In the genomic region with DNA sequence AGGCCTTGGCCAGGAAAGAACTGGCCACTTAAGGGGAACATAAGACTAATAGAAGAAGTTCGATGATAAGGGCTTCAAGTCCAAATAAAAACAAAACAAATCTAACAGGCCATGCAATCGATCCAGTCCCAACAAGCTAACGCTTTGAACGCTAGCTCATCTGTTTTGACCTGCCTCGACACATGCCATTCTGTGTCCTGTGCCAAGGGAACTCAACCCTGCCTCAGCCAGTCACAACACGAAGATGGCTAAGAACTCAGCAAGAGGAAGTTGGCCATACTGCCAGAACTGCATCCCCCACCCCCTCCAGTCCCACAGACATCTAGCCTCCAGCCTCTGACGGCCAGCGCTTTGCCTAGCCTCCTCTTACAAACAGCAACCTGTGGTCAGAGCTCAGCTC, we compare ENCODE assay signal across 20 mouse cellular contexts.
DNase-seq lines count a peak whose midpoint lies in the region.
"Had no signal": no experiment of that assay in that cellular context is flagged by ENCODE, and none has a peak within 500 bp of the region (broad histone marks: within the 10 kb centered on the region; RNA-seq: fewer than 3 reads in every experiment).

No protein-coding gene starts in this region.

- H3K4me3 ChIP-seq in heart, embryonic 10.5 days = no peak overlapping the region
- H3K4me3 ChIP-seq: embryonic facial prominence, embryonic 13.5 days; erythroblast, embryonic 14.5 days; forebrain, embryonic 10.5 days; heart, embryonic 13.5 days; hindbrain, embryonic 12.5 days; hindbrain, embryonic 15.5 days; intestine, embryonic 15.5 days had no signal

- H3K4me1 ChIP-seq in heart, embryonic 10.5 days = peaks cover 9% of the 10 kb centered on the region; the same call in 1 of the 2 replicates
- H3K4me1 ChIP-seq: hindbrain, embryonic 12.5 days; hindbrain, embryonic 15.5 days had no signal

- no peak overlapping the region for H3K27ac ChIP-seq in heart, embryonic 10.5 days
- H3K27ac ChIP-seq: embryonic facial prominence, embryonic 13.5 days; forebrain, embryonic 10.5 days; heart, embryonic 13.5 days; hindbrain, embryonic 12.5 days; hindbrain, embryonic 15.5 days had no signal

- no peaks in the 10 kb centered on the region for H3K36me3 ChIP-seq in heart, embryonic 10.5 days
- H3K36me3 ChIP-seq: embryonic facial prominence, embryonic 13.5 days; forebrain, embryonic 10.5 days; heart, embryonic 13.5 days; hindbrain, embryonic 12.5 days; hindbrain, embryonic 15.5 days; intestine, embryonic 15.5 days had no signal

- H3K9me3 ChIP-seq in heart, embryonic 10.5 days = no peaks in the 10 kb centered on the region
- H3K9me3 ChIP-seq: embryonic facial prominence, embryonic 13.5 days; forebrain, embryonic 10.5 days; heart, embryonic 13.5 days; hindbrain, embryonic 12.5 days; hindbrain, embryonic 15.5 days; intestine, embryonic 15.5 days had no signal

- no peaks in the 10 kb centered on the region for H3K27me3 ChIP-seq in heart, embryonic 10.5 days (ENCODE audit: insufficient read depth, poor library complexity, severe bottlenecking)
- H3K27me3 ChIP-seq: embryonic facial prominence, embryonic 13.5 days; heart, embryonic 13.5 days; hindbrain, embryonic 12.5 days; hindbrain, embryonic 15.5 days; intestine, embryonic 15.5 days had no signal

- peak; percentile 61 for DNase-seq in heart, embryonic 10.5 days (ENCODE audit: low spot score)
- no peak for DNase-seq in heart, postnatal 14 days
- DNase-seq in urinary bladder, postnatal 14 days (ENCODE audit: low spot score) = peak; percentile 36
- DNase-seq in urinary bladder, postnatal 25 days (ENCODE audit: low spot score) = no peak
- DNase-seq in gonadal fat pad, adult 2 months (ENCODE audit: low read depth) = peak; percentile 57
- no peak for DNase-seq in thymus, postnatal 0 days (ENCODE audit: low spot score)
- DNase-seq: adrenal gland, adult 2 months; adrenal gland, postnatal 14 days; cerebellum, adult 11 months; cerebellum, adult 2 months; cerebellum, adult 9-11 months; cerebellum, postnatal 25 days; gastrocnemius, postnatal 25 days had no signal

- WGBS in heart, embryonic 10.5 days = 83% methylated on average over 8 of the region's 8 CpGs

- intact Hi-C loops in heart, postnatal 14 days (cut with DNase I) = no loop called here

Comparison
In these comparisons a context has a peak if more than half of its experiments do, and no peak if none do; other contexts are left out.
1. DNase-seq: peak in heart, embryonic 10.5 days (single experiment), urinary bladder, postnatal 14 days (single experiment) and gonadal fat pad, adult 2 months (single experiment); none in heart, postnatal 14 days (0 of 2), urinary bladder, postnatal 25 days (single experiment) and thymus, postnatal 0 days (single experiment).